Mouse (Mus musculus): ENCODE results near the gene Dpf3. TPM values are rescaled to one million over a fixed set of nuclear protein-coding genes. Genes with fewer than 3 reads are reported as not detected.

Gene Dpf3
- polyA plus RNA-seq, 1 experiment from 2014 or later: 7.8 TPM

DNA sequence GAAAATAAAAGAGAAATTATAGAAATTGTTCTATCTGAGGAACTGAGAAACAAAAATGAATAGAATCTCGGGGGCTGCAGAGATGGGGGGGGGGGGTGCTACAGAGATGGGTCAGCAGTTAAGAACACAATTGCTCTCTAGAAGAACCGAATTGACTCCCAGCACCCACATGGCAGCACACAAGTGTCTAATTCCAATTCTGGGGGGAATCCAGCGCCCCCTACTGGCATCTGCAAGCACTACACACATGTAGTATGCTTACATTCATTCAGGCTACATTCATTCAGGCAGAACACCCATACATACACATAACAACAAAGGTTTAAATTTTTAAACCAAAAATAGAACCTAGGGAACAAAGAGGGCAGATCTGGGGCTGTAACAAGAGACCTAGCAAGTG, 122.7 kb downstream of the Dpf3 start:
- Histone ChIP-seq H3K4me2 (ENCODE audit: low read length) (no peak overlapping the region), H3K4me3 (replicated peaks; ENCODE audit: low read depth, low read length) (no peak overlapping the region), H3K9ac (ENCODE audit: low read depth, low read length) (no peak overlapping the region), H3K36me3 (ENCODE audit: insufficient read depth, low read length) (no peaks in the 10 kb centered on the region; the same call in 1 of the 2 replicates), H3K27ac (no peak overlapping the region), H3K9me3 (replicated peaks; ENCODE audit: low read length) (no peaks in the 10 kb centered on the region; the same call in 1 of the 2 replicates), H3K4me1 (replicated peaks; ENCODE audit: insufficient read depth, low read length) (no peaks in the 10 kb centered on the region), H3K27me3 (ENCODE audit: insufficient read depth, low read length) (no peaks in the 10 kb centered on the region)
- ATAC-seq (replicated peaks; ENCODE audit: low FRiP score, low read depth) (no peak), DNase-seq (ENCODE audit: low spot score) (no peak)
- 73% methylated on average over 3 of the region's 3 CpGs for WGBS
- TF ChIP-seq CTCF (IDR thresholded peaks at IDR 0.05; ENCODE audit: low read depth): peak; percentile 14; the same call in 1 of the 2 replicates

GRCm38 (mm10) chr12:83361801-83362200, 125.7 kb downstream of the Dpf3 start:
- no peak for DNase-seq (ENCODE audit: low spot score)
- H3K27ac ChIP-seq: no peak overlapping the region
- WGBS: 82% methylated on average over 3 of the region's 3 CpGs
- H3K4me2 ChIP-seq (ENCODE audit: low read length): no peak overlapping the region
- H3K9ac ChIP-seq (ENCODE audit: low read depth, low read length): no peak overlapping the region
- H3K9me3 ChIP-seq (replicated peaks; ENCODE audit: low read length): no peaks in the 10 kb centered on the region
- H3K4me3 ChIP-seq (replicated peaks; ENCODE audit: low read depth, low read length): no peak overlapping the region
- no peaks in the 10 kb centered on the region; the same call in 1 of the 2 replicates for H3K36me3 ChIP-seq (ENCODE audit: insufficient read depth, low read length)
- no peak for TF ChIP-seq CTCF (IDR thresholded peaks at IDR 0.05; ENCODE audit: low read depth)
- no peaks in the 10 kb centered on the region for H3K4me1 ChIP-seq (replicated peaks; ENCODE audit: insufficient read depth, low read length)
- ATAC-seq (replicated peaks; ENCODE audit: low FRiP score, low read depth): no peak
- no peaks in the 10 kb centered on the region for H3K27me3 ChIP-seq (ENCODE audit: insufficient read depth, low read length)

- Histone ChIP-seq H3K27me3 (ENCODE audit: insufficient read depth, low read length) (no peaks in the 10 kb centered on the region), H3K9ac (ENCODE audit: low read depth, low read length) (no peak overlapping the region), H3K36me3 (ENCODE audit: insufficient read depth, low read length) (no peaks in the 10 kb centered on the region), H3K27ac (no peak overlapping the region), H3K4me2 (ENCODE audit: low read length) (no peak overlapping the region), H3K9me3 (replicated peaks; ENCODE audit: low read length) (no peaks in the 10 kb centered on the region), H3K4me3 (replicated peaks; ENCODE audit: low read depth, low read length) (no peak overlapping the region), H3K4me1 (replicated peaks; ENCODE audit: insufficient read depth, low read length) (no peaks in the 10 kb centered on the region)
- no peak for TF ChIP-seq CTCF (IDR thresholded peaks at IDR 0.05; ENCODE audit: low read depth)
- WGBS: 67% methylated on average over 6 of the region's 6 CpGs
- ATAC-seq (replicated peaks; ENCODE audit: low FRiP score, low read depth) (no peak), DNase-seq (ENCODE audit: low spot score) (no peak)
These were observed 134.9 kb downstream of the Dpf3 start for GRCm38 (mm10) chr12:83352640-83353039.

GRCm38 (mm10) chr12:83349736-83350135, 137.8 kb downstream of the Dpf3 start:
- H3K4me1 ChIP-seq (replicated peaks; ENCODE audit: insufficient read depth, low read length): no peaks in the 10 kb centered on the region
- DNase-seq (ENCODE audit: low spot score): no peak
- no peak overlapping the region for H3K4me2 ChIP-seq (ENCODE audit: low read length)
- 90% methylated on average over 5 of the region's 5 CpGs for WGBS
- H3K4me3 ChIP-seq (replicated peaks; ENCODE audit: low read depth, low read length): no peak overlapping the region
- no peaks in the 10 kb centered on the region for H3K9me3 ChIP-seq (replicated peaks; ENCODE audit: low read length)
- no peak overlapping the region for H3K27ac ChIP-seq
- H3K9ac ChIP-seq (ENCODE audit: low read depth, low read length): no peak overlapping the region
- ATAC-seq (replicated peaks; ENCODE audit: low FRiP score, low read depth): no peak
- no peak for TF ChIP-seq CTCF (IDR thresholded peaks at IDR 0.05; ENCODE audit: low read depth)
- H3K27me3 ChIP-seq (ENCODE audit: insufficient read depth, low read length): no peaks in the 10 kb centered on the region
- H3K36me3 ChIP-seq (ENCODE audit: insufficient read depth, low read length): no peaks in the 10 kb centered on the region

GRCm38 (mm10) chr12:83348246-83348645, 139.3 kb downstream of the Dpf3 start:
- Histone ChIP-seq H3K4me2 (ENCODE audit: low read length) (no peak overlapping the region), H3K9me3 (replicated peaks; ENCODE audit: low read length) (no peaks in the 10 kb centered on the region), H3K36me3 (ENCODE audit: insufficient read depth, low read length) (no peaks in the 10 kb centered on the region), H3K9ac (ENCODE audit: low read depth, low read length) (no peak overlapping the region), H3K27me3 (ENCODE audit: insufficient read depth, low read length) (no peaks in the 10 kb centered on the region), H3K27ac (no peak overlapping the region), H3K4me1 (replicated peaks; ENCODE audit: insufficient read depth, low read length) (0 out of 2 replicates have a peak, but pooled peaks cover 2% of the 10 kb centered on the region), H3K4me3 (replicated peaks; ENCODE audit: low read depth, low read length) (no peak overlapping the region)
- no peak for DNase-seq (ENCODE audit: low spot score)
- TF ChIP-seq CTCF (IDR thresholded peaks at IDR 0.05; ENCODE audit: low read depth): no peak
- 59% methylated on average over 3 of the region's 3 CpGs for WGBS
- ATAC-seq (replicated peaks; ENCODE audit: low FRiP score, low read depth): no peak

DNA sequence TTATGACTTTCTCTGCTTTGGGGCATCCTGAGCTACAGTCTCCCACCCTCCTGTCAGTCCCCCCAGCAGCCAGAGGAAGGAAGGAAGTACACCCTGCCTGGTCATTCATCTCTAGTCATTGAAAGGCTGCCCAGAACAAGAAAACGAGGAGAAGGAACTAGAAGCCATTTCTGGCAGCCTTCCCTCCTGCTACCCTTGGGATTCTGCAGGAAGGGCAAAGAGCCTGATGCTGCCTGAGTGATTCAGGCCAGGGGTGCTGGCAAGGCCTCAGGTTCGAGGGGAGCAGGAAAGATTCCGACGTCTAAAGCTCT, 144.7 kb downstream of the Dpf3 start:
- DNase-seq (ENCODE audit: low spot score): peak; percentile 32
- H3K4me2 ChIP-seq (ENCODE audit: low read length): no peak overlapping the region
- no peak overlapping the region for H3K9ac ChIP-seq (ENCODE audit: low read depth, low read length)
- no peaks in the 10 kb centered on the region for H3K36me3 ChIP-seq (ENCODE audit: insufficient read depth, low read length)
- no peaks in the 10 kb centered on the region for H3K27me3 ChIP-seq (ENCODE audit: insufficient read depth, low read length)
- no peak for ATAC-seq (replicated peaks; ENCODE audit: low FRiP score, low read depth)
- no peak overlapping the region for H3K4me3 ChIP-seq (replicated peaks; ENCODE audit: low read depth, low read length)
- 0 out of 2 replicates have a peak, but pooled peaks cover 2% of the 10 kb centered on the region for H3K4me1 ChIP-seq (replicated peaks; ENCODE audit: insufficient read depth, low read length)
- no peak for TF ChIP-seq CTCF (IDR thresholded peaks at IDR 0.05; ENCODE audit: low read depth)
- 45% methylated on average over 4 of the region's 4 CpGs for WGBS
- no peak overlapping the region for H3K27ac ChIP-seq
- H3K9me3 ChIP-seq (replicated peaks; ENCODE audit: low read length): no peaks in the 10 kb centered on the region
